Mouse (Mus musculus) MEL (cell line): ENCODE results near the gene Tshr.
"Not testable (repeated sequence)": the region's sequence is repeated elsewhere in the genome, so short reads cannot be mapped to it uniquely, and the experiment has no call there.

ENCODE experiments used
- BHLHE40 ChIP-seq: IDR thresholded peaks from 2 replicates; pipeline ENCODE4 v1.6.1; 2012; ENCODE audit warnings: low read depth, mild to moderate bottlenecking, inconsistent platforms, low read length, improper control_type of control experiment, borderline replicate concordance
- CHD2 ChIP-seq: IDR thresholded peaks from 2 replicates; pipeline ENCODE4 v1.6.1; 2011; ENCODE audit warnings: low read length, improper control_type of control experiment
- CTCF ChIP-seq, 3 experiments: IDR thresholded peaks in 2 of 3; conservative IDR thresholded peaks in 1 of 3; 2 replicates each; pipeline ENCODE4 v1.5.1; 2011 to 2012; ENCODE audit warnings: low read length in 3 of 3, low read depth in 2 of 3, mild to moderate bottlenecking in 2 of 3, improper control_type of control experiment in 1 of 3, inconsistent platforms in 1 of 3, mixed read lengths in 1 of 3, moderate library complexity in 1 of 3; ENCODE audit not compliant: control insufficient read depth in 1 of 3, insufficient read depth in 1 of 3, poor library complexity in 1 of 3, severe bottlenecking in 1 of 3
- E2F4 ChIP-seq: IDR thresholded peaks from 2 replicates; pipeline ENCODE4 v1.6.1; 2011; ENCODE audit warnings: low read depth, low read length, improper control_type of control experiment, borderline replicate concordance
- GABPA ChIP-seq: IDR thresholded peaks from 2 replicates; pipeline ENCODE4 v1.6.1; 2012; ENCODE audit warnings: low read depth, mild to moderate bottlenecking, inconsistent platforms, low read length, improper control_type of control experiment, moderate library complexity
- MAFK ChIP-seq: IDR thresholded peaks from 2 replicates; pipeline ENCODE4 v1.6.1; 2011; ENCODE audit warnings: low read depth, mild to moderate bottlenecking, low read length, improper control_type of control experiment, borderline replicate concordance
- POLR2A ChIP-seq, 2 experiments: IDR thresholded peaks; 2 replicates each; pipeline ENCODE4 v1.6.1; 2011 to 2012; ENCODE audit warnings: low read length in 2 of 2, mild to moderate bottlenecking in 2 of 2, control low read depth in 1 of 2, improper control_type of control experiment in 1 of 2, low read depth in 1 of 2, moderate library complexity in 1 of 2; ENCODE audit not compliant: control insufficient read depth in 1 of 2, insufficient read depth in 1 of 2, poor library complexity in 1 of 2
- ZKSCAN1 ChIP-seq: IDR thresholded peaks from 2 replicates; pipeline ENCODE4 v1.6.1; 2012; ENCODE audit warnings: low read depth, mild to moderate bottlenecking, inconsistent platforms, low read length, improper control_type of control experiment, moderate library complexity

DNA sequence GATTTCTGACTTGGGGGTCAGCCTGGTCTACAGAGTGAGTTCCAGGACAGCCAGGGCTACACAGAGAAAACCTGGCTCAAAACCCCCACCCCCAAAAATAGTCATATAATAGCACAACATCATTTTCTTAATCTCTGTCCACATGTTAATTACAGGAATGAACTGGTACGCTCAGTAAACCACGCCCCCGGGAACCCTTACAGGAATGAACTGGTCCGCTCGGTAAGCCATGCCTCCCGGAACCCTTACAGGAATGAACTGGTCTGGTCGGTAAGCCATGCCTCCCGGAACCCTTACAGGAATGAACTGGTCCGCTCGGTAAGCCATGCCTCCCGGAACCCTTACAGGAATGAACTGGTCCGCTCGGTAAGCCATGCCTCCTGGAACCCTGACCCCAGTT, 45.7 kb upstream of the Tshr start:
- not testable (repeated sequence) for TF ChIP-seq POLR2A (IDR thresholded peaks at IDR 0.05; ENCODE audit: control insufficient read depth in 1 of 2, insufficient read depth in 1 of 2, low read depth in 1 of 2, low read length in 2 of 2, poor library complexity in 1 of 2); ZKSCAN1; GABPA; CHD2; E2F4; CTCF (IDR thresholded peaks at IDR 0.05 in 2 of 3, conservative IDR thresholded peaks at IDR 0.05 in 1 of 3; ENCODE audit: control insufficient read depth in 1 of 3, insufficient read depth in 1 of 3, low read depth in 2 of 3, low read length in 3 of 3, poor library complexity in 1 of 3, severe bottlenecking in 1 of 3); MAFK; BHLHE40
